Mouse (Mus musculus) E14TG2a.4 (cell line): ENCODE results near the gene Faap100.
"Not testable (repeated sequence)": the region's sequence is repeated elsewhere in the genome, so short reads cannot be mapped to it uniquely, and the experiment has no call there.

Source experiments
- H3K27me3 ChIP-seq: 2 replicates; pipeline ENCODE4 v1.6.1; 2014; ENCODE audit warnings: low read length, control low read depth; ENCODE audit not compliant: insufficient read depth
- H3K36me3 ChIP-seq: 2 replicates; pipeline ENCODE4 v1.6.1; 2014; ENCODE audit warnings: low read length, control low read depth; ENCODE audit not compliant: insufficient read depth
- H3K4me1 ChIP-seq: replicated peaks from 2 replicates; pipeline ENCODE4 v1.6.1; 2014; ENCODE audit warnings: low read depth, low read length, control low read depth
- H3K4me3 ChIP-seq: replicated peaks from 2 replicates; pipeline ENCODE4 v1.5.1; 2014; ENCODE audit warnings: mild to moderate bottlenecking, low read length
- H3K9me3 ChIP-seq: 2 replicates; pipeline ENCODE4 v1.6.1; 2014; ENCODE audit warnings: low read length, control low read depth
- CTCF ChIP-seq: conservative IDR thresholded peaks from 2 replicates; pipeline ENCODE4 v1.5.1; 2014; ENCODE audit warnings: low read length
- NANOG ChIP-seq: IDR thresholded peaks from 2 replicates; pipeline ENCODE4 v1.6.1; 2014; ENCODE audit warnings: borderline replicate concordance, low read length, mixed read lengths
- POU5F1 ChIP-seq: IDR thresholded peaks from 2 replicates; pipeline ENCODE4 v1.6.1; 2014; ENCODE audit warnings: low read length, borderline replicate concordance

Gene Faap100

GRCm38 (mm10) chr11:120350711-120351110, 27.9 kb downstream of the Faap100 start:
- Histone ChIP-seq H3K27me3 (0 out of 2 replicates have a peak, but pooled peaks cover 3% of the 10 kb centered on the region), H3K4me3 (peak overlapping the region; percentile 89), H3K4me1 (peaks cover 49% of the 10 kb centered on the region), H3K36me3 (peaks cover 16% of the 10 kb centered on the region), H3K9me3 (peaks cover 15% of the 10 kb centered on the region)
- TF ChIP-seq CTCF: no peak

- TF ChIP-seq NANOG (no peak), POU5F1 (no peak)
- peaks cover 20% of the 10 kb centered on the region for H3K36me3 ChIP-seq
- peaks cover 20% of the 10 kb centered on the region for H3K9me3 ChIP-seq
- H3K27me3 ChIP-seq: 0 out of 2 replicates have a peak, but pooled peaks cover 3% of the 10 kb centered on the region
- H3K4me3 ChIP-seq: peak overlapping the region; percentile 89
- peaks cover 49% of the 10 kb centered on the region for H3K4me1 ChIP-seq
These were observed 28.4 kb downstream of the Faap100 start for GRCm38 (mm10) chr11:120349986-120350702.

GRCm38 (mm10) chr11:120349371-120349985, 29.1 kb downstream of the Faap100 start:
- Histone ChIP-seq H3K4me3 (peak overlapping the region; percentile 89), H3K27me3 (0 out of 2 replicates have a peak, but pooled peaks cover 3% of the 10 kb centered on the region), H3K4me1 (peaks cover 48% of the 10 kb centered on the region), H3K9me3 (peaks cover 27% of the 10 kb centered on the region), H3K36me3 (peaks cover 23% of the 10 kb centered on the region)
- TF ChIP-seq POU5F1 (no peak), CTCF (no peak), NANOG (no peak)

- H3K27me3 ChIP-seq: 0 out of 2 replicates have a peak, but pooled peaks cover 3% of the 10 kb centered on the region
- peaks cover 23% of the 10 kb centered on the region for H3K36me3 ChIP-seq
- H3K4me3 ChIP-seq: peak overlapping the region; percentile 89
- peaks cover 33% of the 10 kb centered on the region for H3K9me3 ChIP-seq
- peaks cover 43% of the 10 kb centered on the region for H3K4me1 ChIP-seq
- TF ChIP-seq POU5F1: no peak
- TF ChIP-seq NANOG: no peak
- no peak for TF ChIP-seq CTCF
These were observed 29.7 kb downstream of the Faap100 start for GRCm38 (mm10) chr11:120348684-120349370.

GRCm38 (mm10) chr11:120347791-120348683, 30.5 kb downstream of the Faap100 start, which contains the start of gene Actg1:
Gene Actg1 (minus strand): TSS chr11:120348542.
- Histone ChIP-seq H3K4me1 (peaks cover 35% of the 10 kb centered on the region), H3K27me3 (0 out of 2 replicates have a peak, but pooled peaks cover 3% of the 10 kb centered on the region), H3K36me3 (peaks cover 23% of the 10 kb centered on the region), H3K4me3 (peak within 1 kb of the TSS; percentile 89), H3K9me3 (peaks cover 41% of the 10 kb centered on the region)
- TF ChIP-seq POU5F1: no peak
- no peak for TF ChIP-seq NANOG
- TF ChIP-seq CTCF: no peak

- Histone ChIP-seq H3K4me1 (peaks cover 29% of the 10 kb centered on the region), H3K36me3 (peaks cover 23% of the 10 kb centered on the region), H3K9me3 (peaks cover 48% of the 10 kb centered on the region), H3K27me3 (no peaks in the 10 kb centered on the region), H3K4me3 (peak overlapping the region; percentile 89)
- no peak for TF ChIP-seq POU5F1
- no peak for TF ChIP-seq CTCF
- no peak for TF ChIP-seq NANOG
These were observed 31.3 kb downstream of the Faap100 start for GRCm38 (mm10) chr11:120347301-120347700.

GRCm38 (mm10) chr11:120346383-120347034, 32.1 kb downstream of the Faap100 start:
- H3K9me3 ChIP-seq: peaks cover 54% of the 10 kb centered on the region
- H3K36me3 ChIP-seq: peaks cover 23% of the 10 kb centered on the region
- peaks cover 23% of the 10 kb centered on the region for H3K4me1 ChIP-seq
- H3K4me3 ChIP-seq: peak overlapping the region; percentile 46
- H3K27me3 ChIP-seq: not testable (repeated sequence)
